Mouse (Mus musculus) cerebellum, adult 9-10 months (tissue): ENCODE results near the gene Klhl42.
A peak's percentile ranks its signal among the peaks of the same experiment; 100 is the strongest.

Experiments
- DNase-seq: peaks from one replicate; pipeline ENCODE4 v3.0.0; 2022

Gene Klhl42

DNA sequence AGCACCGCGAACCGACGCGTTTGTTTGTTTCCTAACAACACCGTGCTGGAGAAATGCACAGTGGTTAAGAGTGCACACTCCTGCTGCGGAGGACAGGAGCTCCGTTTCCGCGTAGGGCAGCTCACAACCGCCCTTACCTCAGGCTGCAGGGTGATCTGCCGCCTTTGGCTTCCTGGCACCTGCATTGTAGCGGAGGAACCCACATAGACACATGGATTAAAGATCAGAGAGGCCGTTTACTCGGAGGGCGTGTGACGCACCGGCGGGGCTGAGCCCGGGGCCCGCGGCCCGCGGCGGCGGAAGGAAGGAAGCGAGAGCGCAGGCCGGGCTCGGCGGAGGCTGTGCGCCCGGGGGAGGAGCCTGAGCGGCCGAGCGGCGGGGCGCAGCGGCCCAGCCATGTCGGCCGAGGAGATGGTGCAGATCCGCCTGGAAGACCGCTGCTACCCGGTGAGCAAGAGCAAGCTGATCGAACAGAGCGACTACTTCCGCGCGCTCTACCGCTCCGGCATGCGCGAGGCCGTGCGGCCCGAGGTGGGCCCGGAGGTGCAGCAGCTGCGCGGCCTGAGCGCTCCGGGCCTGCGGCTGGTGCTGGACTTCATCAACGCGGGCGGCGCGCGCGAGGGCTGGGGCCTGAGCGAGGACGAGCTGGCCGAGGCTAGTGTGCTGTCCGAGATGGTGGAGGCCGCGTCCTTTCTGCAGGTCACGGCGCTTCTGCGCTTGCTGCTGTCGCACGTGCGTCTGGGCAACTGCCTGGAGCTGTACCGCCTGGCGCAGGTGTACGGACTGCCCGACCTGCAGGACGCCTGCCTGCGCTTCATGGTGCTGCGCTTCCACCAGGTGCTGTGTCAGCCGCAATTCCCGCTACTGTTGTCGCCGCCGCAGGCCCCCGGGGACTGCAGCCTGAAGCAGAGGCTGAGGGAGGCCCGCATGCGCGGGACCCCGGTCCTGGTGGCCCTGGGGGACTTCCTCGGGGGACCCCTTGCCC lies at the start of gene Klhl42:
Klhl42 (plus strand) TSS at position 244 of the 985 bp plus-strand sequence.
- peak; percentile 73 for DNase-seq

DNA sequence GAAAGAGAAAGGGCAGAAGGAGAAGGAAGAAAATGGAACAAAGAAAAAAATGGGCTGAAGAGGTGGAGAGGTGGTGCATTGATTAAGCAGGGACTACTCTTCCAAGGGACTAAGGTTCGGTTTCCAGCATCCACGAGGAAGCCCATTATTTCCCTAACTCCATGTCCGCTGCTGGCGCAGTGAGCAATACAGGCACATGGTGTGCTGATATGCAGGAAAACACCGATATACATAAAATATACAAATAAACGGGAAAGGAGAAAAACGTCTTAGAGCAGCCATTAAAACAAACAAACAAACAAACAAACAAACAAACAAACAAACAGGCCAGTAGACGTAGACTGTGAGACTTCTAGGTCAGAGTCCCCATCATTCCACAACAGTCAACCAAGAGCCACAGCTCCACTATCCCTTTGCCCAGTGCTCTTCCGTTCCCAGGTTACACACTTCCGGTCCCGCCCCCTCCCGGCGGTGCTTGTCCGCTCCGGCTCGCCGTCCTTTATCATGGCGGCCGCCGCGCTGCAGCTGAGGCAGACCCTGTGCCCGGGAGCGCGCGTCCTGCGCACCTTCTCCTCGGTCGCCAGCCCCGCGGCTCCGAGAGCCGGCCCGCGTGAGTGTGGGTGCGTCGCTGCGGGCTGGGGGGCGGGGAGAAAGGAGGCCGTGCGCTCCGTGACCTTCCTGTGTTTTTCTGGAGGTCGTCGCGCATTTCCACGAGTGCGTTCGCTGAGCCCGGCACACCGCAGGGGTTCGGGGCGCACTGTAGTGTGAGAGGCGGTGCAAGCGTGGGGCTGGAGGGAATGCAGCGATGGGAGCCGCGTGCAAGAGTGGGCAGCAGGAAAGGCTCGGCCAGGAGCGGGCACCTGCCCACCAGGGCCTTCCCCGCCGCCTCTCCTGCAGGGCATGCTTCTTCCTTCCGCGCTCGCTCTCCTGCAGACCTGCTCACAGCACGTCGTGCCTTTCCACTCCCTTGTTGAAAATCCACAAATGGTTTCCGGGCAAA lies 48.6 kb upstream of the Klhl42 start, which contains the start of gene Mrps35:
Mrps35 (plus strand) TSS at position 474 of the 1,000 bp plus-strand sequence.
- DNase-seq, result peak; percentile 89

DNA sequence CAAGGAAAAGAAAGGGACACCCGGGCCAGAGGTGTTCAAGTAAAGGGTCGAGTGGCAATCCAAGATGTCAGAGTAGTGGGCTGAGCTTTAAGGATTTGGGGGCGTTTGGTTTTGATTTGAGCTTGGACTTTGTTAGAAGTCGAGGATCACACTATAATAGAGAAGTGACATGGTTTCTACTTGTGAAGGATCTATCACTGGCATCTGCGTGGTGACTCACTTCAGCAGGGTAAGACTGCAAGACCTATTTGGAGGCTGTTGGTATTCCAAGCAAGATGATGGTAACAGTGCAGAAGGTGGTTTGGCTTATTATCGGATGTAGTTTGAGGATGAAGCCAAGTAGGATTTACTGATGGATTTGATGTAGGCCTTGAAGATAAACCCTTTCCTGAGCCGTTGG lies 47.5 kb upstream of the Klhl42 start:
- DNase-seq, result no peak

DNA sequence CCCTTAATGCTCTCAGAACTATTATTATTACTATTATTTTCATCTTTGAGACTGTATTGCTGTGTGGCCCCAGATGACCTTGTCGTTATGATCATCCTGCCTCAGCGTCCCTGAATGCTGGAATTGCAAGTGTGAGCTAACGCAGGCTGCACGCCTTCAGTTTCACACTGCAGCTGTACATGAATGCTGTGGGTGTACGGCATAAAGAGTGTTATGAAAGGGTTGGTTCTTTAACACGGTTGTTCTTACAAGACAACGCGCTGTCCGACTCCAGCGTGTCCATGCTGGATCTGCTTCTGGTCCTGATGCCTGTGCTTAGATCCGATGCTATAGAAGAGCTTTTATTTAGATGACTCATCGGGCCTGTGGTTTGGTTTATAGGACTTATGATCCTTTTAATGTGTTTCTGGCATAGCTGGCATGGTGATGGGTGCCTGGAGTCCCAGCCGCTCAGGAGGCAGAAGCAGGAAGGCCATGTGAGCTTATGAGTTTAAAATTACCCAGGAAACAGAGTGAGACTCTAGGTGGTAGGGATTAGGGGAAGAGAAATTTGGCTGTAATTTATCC lies 41.9 kb upstream of the Klhl42 start:
- DNase-seq, result no peak

DNA sequence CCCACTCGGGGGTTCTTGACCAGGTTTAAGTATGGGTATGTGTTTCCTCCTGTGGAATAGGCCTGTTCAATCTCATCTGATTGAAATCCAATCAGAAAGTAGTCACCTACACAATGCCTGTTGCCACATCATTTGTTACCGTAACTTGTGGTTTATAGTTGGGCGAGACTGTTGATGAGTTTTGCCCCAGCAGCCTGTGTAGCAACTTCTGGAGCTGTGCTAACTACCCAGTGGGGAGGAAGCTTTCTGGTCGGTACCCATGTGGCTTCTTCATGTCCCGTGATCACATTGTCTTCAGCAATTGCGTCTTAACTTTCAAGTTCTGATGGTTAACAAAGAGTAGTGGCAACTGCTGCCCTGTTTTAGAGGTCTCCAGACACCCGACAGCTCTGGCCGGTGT lies 39.5 kb upstream of the Klhl42 start:
- DNase-seq, result no peak

DNA sequence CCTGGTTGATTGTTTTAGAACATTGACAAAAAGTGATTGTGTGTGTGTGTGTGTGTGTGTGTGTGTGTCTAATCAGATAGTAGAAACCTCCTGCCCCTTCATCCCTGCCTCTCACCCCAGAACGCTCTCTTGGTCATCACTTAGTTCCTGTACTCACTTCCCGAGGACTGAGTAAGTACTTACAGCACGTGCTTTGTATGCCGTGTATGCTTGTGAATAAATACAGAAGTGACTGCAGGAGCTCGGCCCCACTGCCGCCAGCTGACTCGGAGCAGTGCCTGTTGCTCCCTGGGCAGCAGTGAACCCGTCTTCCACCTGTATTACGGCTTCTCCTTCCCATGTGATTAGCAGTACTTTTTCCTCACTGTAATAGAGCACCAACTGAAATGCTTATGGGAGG lies 38.7 kb upstream of the Klhl42 start:
- DNase-seq, result no peak

DNA sequence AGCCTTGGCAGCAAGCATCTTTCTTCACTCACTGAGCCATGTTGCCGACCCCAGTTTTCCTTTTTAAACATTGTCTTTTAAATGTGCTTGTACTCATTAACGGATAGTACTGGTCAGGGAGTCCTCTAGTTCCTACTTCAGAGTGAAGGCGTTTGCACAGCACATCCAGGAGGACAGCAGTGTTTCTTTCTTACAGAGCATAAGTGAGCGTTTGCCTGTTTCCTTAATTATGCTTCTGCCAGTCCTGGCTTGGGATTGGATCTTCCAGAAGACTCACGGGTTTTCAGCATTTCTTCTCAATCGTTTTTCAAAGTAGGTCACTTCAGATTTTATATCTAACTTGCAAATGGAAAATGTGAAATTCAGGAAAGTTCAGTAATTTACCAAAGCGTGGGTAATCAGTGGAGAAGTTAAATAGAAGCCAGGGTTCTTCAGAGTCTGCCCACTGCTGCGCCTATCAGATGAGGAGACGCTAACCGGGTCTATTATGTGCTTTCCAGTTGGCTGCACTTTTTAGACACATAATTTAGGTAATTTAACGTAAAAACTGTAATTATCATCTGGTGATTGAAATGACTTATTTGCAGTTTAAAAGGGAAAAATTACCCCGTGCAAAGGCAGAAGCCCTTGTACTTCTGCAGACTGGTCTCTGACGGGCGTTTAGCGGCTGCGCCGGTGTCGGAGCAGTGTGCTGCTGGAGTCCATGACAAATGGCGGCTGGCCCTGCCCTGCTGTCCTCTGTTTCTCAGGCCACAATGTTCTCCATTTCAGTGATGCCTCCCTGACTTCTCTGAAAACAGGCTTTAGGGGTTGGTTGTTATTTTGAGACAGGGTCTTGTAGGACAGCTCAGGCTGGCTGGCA lies 37.2 kb upstream of the Klhl42 start:
- no peak for DNase-seq

DNA sequence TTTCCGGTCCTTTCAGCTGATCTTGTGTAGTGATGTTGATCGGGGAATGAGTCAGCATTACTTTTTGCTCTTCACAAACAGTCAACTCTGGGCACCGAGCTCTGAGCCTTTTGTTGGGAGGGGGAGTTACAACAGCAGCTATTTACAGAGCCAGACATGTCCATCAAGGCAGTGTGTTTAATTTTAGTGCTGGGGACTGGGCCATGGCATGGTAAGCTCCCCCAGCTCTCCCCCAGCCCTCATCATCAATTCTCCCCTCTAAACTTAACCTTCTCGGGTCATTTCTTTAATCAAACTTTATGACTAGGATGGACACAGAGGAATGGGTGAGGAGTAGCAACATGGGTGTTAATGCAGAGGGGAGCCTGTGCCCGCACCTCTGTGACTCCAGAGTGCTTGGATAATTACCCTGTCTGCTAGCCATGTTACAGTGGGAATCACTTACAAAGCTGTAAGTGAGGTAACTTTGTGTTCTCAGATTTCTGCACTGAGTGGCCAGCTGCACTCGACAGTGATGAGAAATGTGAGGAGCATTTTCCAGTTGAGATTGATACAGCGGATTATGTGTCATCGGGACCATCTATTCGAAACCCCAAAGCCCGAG lies 35.7 kb upstream of the Klhl42 start:
- DNase-seq, result no peak

DNA sequence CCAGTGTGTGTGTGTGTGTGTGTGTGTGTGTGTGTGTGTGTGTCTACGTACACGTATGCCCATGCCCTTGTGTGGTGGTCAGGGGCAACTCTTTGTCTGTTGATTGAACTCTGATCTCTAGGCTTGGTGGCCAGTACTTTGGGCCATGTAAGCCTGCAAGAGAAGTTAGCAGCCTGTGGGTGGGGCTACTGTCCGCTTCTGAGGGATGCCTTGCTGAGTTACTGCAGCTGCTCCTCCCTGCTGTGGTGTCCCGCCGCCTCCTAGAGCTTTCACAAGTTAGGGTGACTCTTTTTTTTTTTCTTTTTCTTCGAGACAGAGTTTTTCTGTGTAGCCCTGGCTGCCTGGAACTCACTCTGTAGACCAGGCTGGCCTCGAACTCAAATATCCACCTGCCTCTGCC lies 31.9 kb upstream of the Klhl42 start:
- DNase-seq, result no peak

DNA sequence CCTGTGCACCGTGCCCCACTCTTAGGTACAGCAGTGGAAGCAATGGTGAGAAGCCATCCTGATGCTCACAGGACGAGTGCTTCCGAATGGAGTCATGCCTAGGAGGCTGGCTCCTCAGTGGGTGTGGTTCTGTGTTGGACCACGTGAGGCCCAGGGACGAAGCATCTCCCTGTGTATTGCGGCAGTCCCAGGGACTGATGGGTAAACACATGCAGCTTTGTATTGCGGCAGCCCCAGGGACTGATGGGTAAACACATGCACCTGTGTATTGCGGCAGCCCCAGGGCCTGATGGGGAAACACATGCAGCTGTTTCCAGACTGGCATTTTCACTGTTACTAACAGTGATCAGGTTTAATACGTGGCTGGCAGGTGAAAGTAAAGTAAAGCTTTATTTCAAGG lies 29.5 kb upstream of the Klhl42 start:
- no peak for DNase-seq

DNA sequence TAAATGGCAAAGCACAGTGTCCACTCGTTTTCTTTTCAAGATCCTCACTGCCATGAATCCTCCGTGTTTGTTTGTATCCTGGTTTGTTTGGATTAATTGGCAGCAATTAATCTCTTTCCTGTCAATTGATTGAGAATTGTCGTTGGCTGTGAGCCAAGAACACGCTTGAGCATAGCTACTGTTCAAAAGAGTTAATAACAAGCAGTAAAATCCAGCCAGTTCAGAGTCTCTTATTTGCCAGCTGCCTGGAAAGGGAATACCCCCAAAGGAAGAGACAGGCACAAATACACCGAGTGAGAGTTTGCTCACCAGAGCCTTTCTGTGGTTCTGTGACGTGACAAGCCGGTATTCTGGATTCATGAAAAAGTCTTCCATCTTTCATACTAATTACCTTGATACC lies 29.1 kb upstream of the Klhl42 start:
- no peak for DNase-seq

DNA sequence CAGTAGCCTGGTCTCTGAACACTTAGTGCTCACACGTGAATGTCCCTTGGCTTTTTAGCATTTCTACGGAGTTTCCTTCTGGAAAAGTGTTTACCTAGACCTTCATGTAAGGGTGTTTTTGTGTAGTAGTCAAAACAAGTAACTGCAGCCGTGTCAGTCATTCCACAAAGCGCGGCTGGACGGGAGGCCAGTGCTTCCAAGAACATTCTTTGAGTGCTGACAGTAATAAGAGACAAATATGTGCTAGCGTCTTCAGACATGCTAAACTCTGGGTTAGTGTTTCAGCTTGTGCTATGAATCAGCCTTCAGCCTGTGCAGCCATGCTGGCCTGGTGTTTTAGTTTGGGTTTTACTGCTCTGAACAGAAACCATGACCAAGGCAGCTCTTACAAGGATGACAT lies 28.5 kb upstream of the Klhl42 start:
- no peak for DNase-seq

DNA sequence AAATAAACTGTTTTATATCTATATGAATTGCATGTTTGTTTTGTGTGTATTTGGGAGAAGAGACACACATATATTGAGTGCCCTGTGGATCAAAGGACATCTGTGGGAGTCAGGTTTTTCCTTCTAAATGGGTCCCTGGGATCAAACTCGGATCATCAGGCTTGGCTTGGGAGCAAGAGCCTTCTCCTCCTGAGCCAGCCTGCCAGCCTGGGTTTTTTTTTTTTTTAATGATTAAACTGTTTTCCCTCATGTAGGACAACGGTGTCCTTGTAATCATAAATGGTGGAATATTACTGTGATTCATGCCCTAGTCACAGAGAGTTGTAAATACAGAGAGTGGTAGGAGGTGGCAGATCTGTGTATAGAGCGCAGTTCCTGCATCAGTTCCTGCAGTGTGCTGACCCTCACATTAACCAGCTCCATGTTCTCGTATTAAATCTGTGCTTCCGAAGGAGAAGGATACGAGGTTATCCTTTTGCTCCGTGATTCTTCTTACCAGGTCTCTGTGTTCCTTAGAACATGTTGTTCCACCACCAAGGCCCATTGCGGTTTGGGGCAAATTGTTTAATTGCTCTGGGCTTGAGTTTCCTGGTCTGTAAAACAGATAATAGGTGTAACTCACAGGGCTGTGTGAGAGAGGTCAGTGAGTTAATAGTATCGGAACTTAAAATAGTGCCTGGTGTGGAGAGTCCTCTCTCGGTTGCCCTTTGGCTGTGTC lies 26.8 kb upstream of the Klhl42 start:
- no peak for DNase-seq

DNA sequence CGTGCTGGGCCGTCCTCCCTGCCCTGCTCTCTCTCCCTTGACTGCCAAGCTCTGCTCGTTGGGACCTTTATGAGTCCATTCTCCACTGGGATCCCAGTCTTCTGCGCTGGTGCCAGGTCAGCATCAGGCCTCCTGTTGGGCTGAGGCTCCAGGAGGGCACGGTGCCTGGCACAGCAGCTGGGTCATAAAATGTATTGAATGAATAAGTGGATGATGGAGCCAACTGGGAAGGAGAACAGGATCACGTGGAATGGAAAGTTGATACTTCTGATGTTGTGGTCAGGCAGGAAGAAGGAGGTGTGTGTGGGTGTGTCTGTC lies 26.3 kb upstream of the Klhl42 start:
- no peak for DNase-seq

DNA sequence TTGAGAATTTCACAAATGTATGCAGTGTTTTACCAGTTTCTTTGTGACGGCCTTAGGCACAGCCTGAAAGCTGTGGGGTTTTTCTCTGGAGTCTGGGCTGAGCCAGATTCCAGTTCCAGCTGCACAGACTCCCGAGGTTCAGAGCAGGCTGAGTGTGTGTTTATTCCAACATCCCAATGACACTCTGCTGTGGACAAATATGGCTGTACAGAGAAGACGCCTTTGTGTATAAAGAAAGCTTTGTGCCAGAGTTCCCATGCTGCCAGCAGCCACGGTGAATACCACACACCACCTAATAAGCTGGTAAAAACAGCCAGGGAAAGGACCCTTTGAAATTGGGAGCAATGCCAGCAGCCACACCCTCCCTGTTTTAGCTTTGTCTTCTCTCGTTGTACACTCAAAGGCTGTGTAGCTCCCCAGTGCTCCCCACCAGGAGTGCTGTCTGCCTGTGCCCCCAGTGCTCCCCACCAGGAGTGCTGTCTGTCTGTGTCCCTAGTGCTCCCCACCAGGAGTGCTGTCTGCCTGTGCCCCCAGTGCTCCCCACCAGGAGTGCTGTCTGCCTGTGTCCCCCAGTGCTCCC lies 15.3 kb upstream of the Klhl42 start:
- DNase-seq, result no peak

DNA sequence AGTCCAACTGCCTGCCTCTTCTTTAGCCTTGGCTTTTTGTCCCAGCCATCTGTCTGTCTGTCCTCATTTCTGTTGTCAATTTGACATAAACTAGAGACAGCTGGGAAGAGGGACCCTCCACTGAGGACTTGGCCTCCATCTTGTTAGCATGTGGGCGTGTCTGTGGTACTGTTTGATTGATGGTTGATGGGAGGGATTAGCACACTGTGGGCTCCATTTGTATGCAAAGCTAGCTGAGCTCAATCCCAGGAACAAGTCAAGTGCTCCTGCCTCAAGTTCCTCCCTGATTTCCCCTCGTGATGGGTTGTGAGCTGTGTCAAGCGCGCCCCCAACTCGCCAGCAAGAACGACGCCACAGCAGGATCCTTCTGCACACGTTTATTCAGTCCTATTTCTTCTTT lies 14.3 kb upstream of the Klhl42 start:
- no peak for DNase-seq

DNA sequence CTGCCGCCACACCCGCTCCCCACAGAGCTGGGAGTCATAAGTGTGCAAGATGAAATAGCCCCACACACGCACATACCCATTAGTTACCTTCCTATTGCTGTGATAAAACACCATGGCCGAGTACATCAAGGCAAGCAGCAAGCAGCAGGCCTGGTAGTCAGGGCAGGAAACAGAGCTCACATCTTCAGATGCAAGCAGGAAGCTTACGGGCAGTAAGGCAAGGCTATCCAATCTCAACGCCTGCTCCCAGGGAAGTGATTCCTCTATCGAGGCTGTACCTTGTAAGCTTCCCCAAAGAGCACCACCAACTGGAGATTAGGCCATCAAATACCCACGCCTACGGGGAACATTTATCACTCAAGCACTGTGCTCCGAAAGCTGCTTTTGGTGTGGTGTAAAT lies 11.3 kb upstream of the Klhl42 start:
- no peak for DNase-seq

DNA sequence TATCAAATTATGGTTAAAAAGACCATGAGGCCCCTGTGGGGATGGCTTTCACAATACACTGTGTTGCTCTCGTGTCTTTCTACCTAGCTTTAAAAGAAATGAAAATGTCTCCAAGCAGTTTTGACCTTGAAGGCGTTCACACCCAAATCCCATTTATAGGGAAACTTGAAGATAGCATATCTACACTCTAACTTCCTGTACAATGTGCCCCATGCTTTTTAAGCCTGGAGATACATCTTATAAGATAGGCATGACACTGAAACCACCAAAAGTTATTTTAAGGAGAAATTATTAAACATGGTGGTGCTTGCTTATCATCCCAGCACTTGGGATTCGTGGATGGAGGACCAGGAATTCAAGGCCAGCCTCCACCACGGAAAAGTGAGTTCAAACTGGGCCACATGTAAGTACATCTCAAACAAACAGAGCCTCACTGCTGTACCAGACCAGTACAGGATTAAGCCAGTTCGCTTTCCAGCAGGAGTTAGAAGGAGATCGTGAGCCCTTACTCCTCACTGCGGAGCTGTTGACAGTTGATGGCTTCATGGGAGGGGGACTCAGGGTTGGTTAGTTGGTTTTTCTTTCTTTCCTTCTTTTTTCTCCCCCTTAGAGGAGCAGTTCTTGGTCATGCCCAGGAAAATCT lies 5.7 kb upstream of the Klhl42 start:
- no peak for DNase-seq

DNA sequence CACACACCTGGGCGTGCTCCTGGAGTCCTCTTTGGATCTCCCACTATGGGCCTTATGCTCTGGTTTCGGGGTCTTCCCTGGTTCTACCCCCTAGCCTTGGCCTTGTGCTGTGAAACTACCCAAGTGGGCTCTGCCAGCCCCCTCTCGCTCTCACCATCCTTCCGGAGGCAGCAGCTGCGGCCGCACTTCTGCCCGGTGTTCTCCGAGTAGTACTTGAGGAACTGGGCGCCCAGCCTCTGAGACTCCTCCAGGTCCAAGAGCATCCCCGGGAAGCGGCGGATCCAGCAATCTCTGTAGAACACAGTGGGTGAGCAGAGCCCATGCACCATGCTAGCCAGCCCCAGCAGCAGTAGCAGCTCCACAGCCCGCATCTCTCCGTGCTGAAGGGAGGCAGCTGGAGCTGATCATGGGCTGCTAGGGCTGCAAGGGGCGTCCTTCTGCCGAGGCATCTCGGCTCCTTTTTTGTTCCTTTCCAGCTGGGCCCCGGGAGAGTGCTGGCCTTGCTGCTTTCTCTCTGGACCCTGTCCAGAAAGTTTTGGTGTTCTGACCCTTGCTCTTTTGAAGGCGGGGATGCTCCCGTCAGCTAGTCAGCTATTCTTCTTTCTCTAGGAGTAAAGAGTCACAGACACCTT lies 4.5 kb upstream of the Klhl42 start, which contains the start of gene Mansc4:
Mansc4 (minus strand) TSS at position 439 of the 632 bp plus-strand sequence.
- DNase-seq, result no peak

DNA sequence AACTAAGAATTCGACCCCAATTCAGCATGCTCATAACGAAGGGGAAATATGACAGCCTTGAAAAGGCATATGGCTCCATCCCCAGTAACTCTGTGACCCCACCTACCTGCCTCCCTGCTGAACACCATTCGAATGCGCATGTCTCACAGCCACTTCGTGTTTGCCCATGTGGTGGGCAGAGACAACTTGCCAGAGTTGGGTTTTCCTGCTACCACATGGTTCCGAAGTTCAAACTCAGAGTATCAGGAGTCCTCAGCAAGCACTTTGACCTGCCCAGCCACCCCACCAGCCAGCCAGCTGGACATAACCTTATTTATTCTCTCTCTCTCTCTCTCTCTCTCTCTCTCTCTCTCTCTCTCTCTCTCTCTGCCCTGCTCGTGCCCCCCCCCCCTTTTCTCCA lies 3.4 kb upstream of the Klhl42 start:
- DNase-seq, result no peak
